Mouse (Mus musculus) c-Kit-positive CD71-positive TER-119-positive erythroid progenitor cells, embryonic 14.5 days (primary cell): Measurements from ENCODE around the gene Cep63.

ENCODE experiments used
- DNase-seq: peaks from one replicate; pipeline ENCODE4 v3.0.0-alpha.2; 2013; ENCODE audit warnings: low spot score

Cep63 gene

DNA sequence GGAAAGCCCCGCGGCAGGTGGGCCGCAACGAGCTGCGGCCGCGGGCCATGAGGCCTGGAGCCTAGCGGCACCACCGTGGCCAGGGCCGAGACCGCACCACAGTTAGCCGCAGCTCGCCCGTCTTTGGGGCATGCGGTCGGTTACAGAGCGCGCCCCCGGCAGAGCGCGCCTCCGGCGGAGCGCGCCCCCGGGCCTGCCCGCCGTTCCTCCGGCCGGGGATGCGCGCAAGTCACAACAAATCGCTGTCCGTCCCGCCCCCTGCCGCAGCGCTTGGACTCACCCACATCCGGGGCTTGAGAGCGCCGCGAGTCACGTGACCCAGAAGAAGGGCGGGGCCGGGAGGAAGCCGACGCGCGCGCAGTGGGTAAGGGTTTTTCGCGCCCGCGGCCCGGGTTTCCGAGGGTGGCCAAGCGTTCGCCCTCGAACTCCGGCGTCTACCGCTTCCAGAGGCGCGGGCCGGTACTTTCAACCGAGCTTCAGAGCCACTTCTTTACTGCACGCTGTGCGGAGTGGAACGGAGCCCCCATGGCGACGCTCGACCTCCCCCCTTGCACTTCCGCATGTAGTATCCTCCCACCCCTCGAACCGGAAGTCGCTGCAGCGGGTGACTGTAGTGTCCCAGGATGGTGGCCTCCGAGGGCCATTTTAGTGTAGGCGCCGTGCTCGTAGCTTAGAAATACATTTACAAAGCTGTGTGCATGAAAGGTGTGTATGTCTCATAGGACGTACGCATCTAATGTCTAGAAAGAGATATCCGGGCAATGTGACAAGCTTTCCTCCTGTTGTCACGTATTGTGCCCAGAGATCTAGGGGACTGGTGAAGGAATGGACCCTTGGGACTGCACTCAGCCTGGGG is at the start of gene Cep63, which contains the start of gene Anapc13:
TSS of gene Cep63 (minus strand) at position 552 of the 856 bp plus-strand sequence.
TSS of gene Anapc13 (plus strand) at position 314 of the 856 bp plus-strand sequence.
- DNase-seq: peak; percentile 97

DNA sequence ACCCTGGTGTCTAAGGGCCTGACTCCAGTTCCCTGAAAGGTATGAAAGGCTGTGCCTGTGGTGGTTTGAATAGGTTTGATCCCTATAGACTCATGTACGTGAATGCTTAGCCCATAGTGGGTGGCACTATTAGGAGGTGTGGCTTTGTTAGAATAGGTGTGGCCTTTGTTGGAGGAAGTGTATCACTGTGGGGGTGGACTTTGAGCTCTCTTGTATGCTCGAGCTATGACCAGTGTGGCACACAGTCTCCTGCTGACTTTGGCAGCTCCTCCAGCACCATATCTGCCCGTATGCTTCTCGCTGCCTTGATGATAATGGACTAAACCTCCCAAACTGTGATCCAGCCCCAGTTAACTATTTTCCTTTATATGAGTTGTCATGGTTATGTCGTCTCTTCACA is 49.6 kb upstream of the Cep63 start:
- no peak for DNase-seq

DNA sequence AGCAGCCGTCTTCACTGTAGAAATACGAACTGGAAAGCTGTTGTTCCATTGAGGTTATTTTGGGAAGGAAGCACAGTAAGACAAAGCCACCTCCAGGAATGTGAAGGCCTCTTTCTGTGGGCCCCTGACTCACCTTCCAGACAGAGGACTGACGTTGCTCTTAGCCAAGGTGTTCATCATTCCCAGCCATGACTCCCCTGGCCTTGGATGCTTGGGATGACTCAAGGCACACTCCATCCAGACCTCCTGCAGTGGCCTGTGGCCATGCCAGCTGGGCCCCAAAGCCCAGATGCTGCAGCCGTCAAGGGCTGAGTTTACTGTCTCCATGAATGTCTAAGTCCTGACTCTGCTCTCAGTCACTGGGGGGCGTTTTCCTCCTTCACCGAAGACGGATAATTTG is 47.0 kb upstream of the Cep63 start:
- no peak for DNase-seq

DNA sequence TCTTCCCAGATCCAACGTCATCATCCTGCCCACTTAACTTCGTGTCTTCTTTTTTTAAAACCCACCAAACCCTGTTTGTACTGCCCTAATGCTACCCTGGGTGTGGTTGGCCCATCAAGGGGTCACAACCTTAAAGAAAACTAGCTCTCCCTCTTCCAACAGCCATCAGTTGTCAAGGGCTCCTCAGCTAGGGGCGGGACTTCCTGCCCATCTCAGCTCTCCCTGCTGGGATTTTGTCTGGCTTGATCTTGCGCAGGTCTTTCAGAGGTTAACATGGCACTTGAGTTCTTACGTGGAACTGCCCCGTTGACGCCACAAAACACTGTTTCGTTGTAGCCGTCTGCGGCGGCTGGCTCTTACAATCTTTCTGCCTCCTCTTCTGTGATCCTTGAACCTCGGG is 42.6 kb upstream of the Cep63 start:
- DNase-seq: no peak

DNA sequence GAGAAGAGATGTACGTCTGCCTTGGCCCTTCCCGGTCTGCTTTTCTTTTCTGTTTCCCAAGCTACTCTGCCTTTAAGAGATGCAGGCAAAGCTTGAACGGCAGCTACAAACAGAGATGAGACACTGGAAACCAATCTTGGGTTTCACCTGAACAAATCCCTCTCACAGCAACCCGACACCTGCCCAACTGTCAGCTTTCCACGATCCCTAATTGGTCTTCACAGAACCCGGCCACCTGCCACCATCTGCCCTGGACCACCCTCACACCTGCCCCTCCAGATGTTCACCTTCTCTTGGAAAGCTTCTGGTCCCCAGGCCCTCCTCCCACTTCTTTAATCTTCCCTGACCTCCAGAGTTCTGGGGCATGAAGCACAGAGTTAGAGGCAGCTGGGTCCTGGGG is 41.8 kb upstream of the Cep63 start:
- no peak for DNase-seq

DNA sequence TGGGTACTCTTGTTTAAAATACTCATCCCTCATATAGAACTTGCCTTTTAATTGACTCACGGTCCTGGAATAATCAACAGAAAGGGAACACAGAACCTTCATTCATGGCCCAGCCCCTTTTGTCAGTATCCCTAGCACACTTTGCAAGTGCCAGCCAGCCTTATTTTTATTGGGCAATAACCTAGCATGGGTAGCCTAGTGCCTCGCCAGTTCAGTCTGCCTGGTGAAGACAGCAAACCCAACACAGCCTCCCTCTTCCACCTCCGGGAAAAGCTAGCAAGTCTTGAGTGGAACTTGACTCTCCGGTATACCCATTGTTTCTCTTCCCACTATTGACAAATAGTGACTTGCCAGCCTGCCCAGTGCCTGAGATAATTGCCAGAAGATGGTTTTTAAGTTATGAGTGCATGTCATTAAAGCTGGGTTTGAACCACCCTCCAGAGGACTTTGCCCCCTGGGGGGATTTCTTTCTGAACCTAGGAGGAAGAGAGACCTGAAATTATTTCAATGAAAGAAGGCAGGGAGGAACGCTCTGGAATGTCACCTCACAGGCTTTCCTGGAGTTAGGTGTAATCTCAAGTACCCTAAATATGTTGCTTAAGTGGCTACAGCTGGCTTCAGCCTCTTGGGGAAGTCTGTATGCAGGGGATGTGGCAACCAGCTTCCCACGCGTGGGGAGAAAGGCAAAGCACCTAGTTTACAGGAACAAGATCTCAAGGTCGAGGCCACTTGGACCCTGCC is 30.2 kb upstream of the Cep63 start:
- no peak for DNase-seq

- no peak for DNase-seq
Measured at GRCm38 (mm10) chr9:102651199-102651720, 24.9 kb upstream of the Cep63 start.

GRCm38 (mm10) chr9:102650637-102651036 is 24.3 kb upstream of the Cep63 start:
- DNase-seq: no peak

GRCm38 (mm10) chr9:102649917-102650527 is 23.7 kb upstream of the Cep63 start:
- DNase-seq: no peak

DNA sequence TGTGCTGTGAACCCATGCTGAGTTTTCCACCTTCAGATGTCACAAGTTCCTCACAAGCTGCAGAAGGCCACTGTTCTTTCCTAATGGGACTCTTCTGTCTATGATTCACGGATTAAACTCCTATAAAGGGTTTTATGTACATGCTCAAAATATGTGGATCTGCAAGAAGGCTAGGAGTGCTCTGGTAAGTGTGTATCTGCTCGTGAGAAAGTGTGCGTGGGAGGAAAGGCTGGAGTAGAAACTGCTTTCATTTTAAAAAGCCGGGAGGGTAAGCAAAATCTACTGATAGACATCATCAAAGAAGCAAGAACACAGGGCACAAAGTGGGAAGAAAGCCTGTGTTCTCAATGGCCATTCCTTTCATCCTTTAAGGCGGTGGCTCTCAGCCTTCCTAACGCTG is 20.7 kb upstream of the Cep63 start:
- DNase-seq: no peak

- no peak for DNase-seq
Measured at GRCm38 (mm10) chr9:102645119-102645695, 18.9 kb upstream of the Cep63 start.

- no peak for DNase-seq
Measured at GRCm38 (mm10) chr9:102643486-102644101, 17.3 kb upstream of the Cep63 start.

- no peak for DNase-seq
Measured at GRCm38 (mm10) chr9:102643071-102643485, 16.7 kb upstream of the Cep63 start.

DNA sequence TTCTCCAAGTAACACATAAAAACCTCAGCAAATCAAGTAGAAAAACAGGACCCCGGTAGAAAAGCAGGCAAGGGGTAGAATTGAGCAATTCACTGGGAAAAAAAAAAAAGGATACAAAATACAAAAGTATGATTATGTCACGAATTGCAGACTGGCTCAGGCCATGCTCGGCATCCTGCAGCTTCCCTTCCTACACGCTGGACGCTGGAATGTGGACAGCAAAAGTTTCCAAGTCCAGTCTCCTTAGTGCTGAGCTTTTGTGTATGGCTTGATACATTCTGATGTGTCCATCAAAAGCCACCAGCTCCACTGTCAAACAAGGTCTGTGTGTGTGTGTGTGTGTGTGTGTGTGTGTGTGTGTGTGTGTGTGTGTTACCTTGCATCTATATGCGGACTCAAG is 15.2 kb upstream of the Cep63 start:
- no peak for DNase-seq

- DNase-seq: no peak
Measured at GRCm38 (mm10) chr9:102639510-102639909, 13.2 kb upstream of the Cep63 start.

- no peak for DNase-seq
Measured at GRCm38 (mm10) chr9:102638963-102639362, 12.6 kb upstream of the Cep63 start.

DNA sequence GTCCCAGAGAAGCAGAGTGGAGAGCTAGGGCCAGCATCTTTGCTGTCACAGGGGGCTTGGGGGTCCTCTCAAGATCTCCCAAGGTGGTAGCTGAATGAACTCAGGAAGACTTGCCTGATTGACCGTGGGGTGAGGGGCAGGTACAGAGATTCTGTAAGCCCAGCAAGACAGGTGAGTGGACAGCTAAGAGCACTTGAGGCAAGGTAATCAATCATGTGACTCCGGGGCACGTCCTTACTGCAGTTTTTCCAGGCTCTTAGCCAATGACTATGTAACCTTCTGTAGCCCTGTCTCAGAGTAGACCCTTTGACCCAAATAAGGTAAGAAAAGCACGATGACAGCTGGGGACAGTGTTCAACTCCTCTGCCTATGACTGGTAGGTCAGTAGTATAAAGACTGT is 10.8 kb upstream of the Cep63 start:
- DNase-seq: no peak

GRCm38 (mm10) chr9:102636553-102636952 is 10.2 kb upstream of the Cep63 start:
- DNase-seq: peak; percentile 37

- DNase-seq: no peak
Measured at GRCm38 (mm10) chr9:102634453-102634852, 8.1 kb upstream of the Cep63 start.

DNA sequence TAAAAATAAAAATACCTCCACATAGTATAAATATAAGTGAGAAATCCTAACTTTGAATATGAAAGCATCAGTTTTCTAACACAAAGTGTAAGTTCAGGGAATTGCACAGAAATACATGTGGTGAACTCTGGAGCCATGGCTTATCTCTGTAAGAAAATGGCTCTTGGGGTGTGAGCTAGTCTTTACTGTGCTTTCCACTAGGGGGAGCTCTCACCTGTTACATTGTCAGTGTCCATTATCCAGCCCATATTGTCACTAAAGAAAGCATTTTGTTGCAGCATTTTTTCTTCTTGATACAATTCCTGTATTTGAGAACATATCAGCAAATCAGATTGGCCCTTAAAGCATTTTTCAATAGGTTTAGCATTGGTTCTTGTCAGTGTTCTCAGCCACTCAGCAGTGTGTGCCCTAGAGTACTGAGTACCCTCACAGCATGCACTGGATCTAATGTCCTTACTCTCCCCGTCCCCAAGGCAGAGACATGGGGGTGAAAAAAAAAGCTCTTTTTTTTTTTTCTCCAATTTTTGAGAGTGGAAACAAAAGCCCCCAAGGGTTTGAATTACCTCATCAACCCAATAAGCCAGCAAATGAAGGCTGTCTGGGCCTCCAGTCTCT is 6.7 kb upstream of the Cep63 start:
- peak; percentile 71 for DNase-seq

DNA sequence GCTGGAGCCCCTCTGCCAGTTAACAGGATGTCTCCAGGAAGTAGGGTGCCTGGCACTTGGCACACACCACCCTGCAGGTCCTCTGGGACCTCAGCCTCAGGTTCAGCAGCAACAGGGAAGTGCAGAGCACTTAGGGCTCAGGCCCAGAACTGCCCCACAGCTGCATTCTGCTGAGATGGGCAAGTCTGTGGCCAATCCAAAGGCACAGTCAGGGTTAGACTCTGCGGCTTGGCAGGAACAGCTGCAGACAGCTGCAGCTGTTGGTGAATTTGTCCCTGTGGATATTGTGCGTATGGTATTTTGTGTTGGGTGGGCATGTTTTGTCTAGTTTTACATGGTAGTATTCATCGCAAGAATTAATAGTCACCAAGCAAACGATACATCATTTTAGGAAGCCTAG is 5.8 kb upstream of the Cep63 start:
- no peak for DNase-seq
